Mouse (Mus musculus) forebrain, embryonic 15.5 days (tissue): ENCODE results near the gene Col4a6. TPM values are rescaled to one million over a fixed set of nuclear protein-coding genes. Genes with fewer than 3 reads are reported as not detected.
A peak's percentile ranks its signal among the peaks of the same experiment; 100 is the strongest.

ENCODE experiments used
- ATAC-seq: fragments of 200-750 bp; cut with Nextera tagmentation; replicated peaks from 2 replicates; pipeline ENCODE4 v1.8.0; 2017; ENCODE audit warnings: mild to moderate bottlenecking, moderate TSS enrichment, moderate library complexity
- H3K27ac ChIP-seq: fragments of 300-500 bp; sonication (generic); replicated peaks from 2 replicates; pipeline ENCODE4 v1.5.1; 2015; ENCODE audit warnings: mild to moderate bottlenecking, inconsistent platforms
- H3K27me3 ChIP-seq: fragments of 300-500 bp; sonication (generic); 2 replicates; pipeline ENCODE4 v1.6.1; 2015; ENCODE audit warnings: inconsistent platforms
- H3K36me3 ChIP-seq: fragments of 300-500 bp; sonication (generic); 2 replicates; pipeline ENCODE4 v1.6.1; 2015; ENCODE audit warnings: mild to moderate bottlenecking, inconsistent platforms
- H3K4me1 ChIP-seq: fragments of 300-500 bp; sonication (generic); 2 replicates; pipeline ENCODE4 v1.6.1; 2015; ENCODE audit warnings: inconsistent platforms
- H3K4me2 ChIP-seq: fragments of 300-500 bp; sonication (generic); replicated peaks from 2 replicates; pipeline ENCODE4 v1.6.1; 2015; ENCODE audit warnings: mild to moderate bottlenecking, inconsistent platforms
- H3K4me3 ChIP-seq: fragments of 300-500 bp; sonication (generic); 2 replicates; pipeline ENCODE4 v1.5.1; 2015; ENCODE audit warnings: mild to moderate bottlenecking, inconsistent platforms
- H3K9ac ChIP-seq: fragments of 300-500 bp; sonication (generic); replicated peaks from 2 replicates; pipeline ENCODE4 v1.6.1; 2015; ENCODE audit warnings: mild to moderate bottlenecking, inconsistent platforms
- H3K9me3 ChIP-seq: fragments of 300-500 bp; sonication (generic); 2 replicates; pipeline ENCODE4 v1.6.1; 2016; ENCODE audit warnings: inconsistent platforms
- WGBS: fragments of 180-500 bp; shearing (Covaris S2); methylation state at CpG from one replicate; pipeline ENCODE4 v1.1.7; 2015; ENCODE audit warnings: mixed read lengths; 5-methylcytosine and 5-hydroxymethylcytosine counted together
- polyA plus RNA-seq: library from polyadenylated mRNA; unstranded; fragments of >200 nt; fragmentation: Nextera tagmentation; extraction: Ambion mirVana; gene quantifications from 2 replicates; pipeline ENCODE4 v1.2.1, GENCODE M21; 2015

Gene Col4a6
- polyA plus RNA-seq, 1 experiment from 2014 or later: 1.6 TPM

DNA sequence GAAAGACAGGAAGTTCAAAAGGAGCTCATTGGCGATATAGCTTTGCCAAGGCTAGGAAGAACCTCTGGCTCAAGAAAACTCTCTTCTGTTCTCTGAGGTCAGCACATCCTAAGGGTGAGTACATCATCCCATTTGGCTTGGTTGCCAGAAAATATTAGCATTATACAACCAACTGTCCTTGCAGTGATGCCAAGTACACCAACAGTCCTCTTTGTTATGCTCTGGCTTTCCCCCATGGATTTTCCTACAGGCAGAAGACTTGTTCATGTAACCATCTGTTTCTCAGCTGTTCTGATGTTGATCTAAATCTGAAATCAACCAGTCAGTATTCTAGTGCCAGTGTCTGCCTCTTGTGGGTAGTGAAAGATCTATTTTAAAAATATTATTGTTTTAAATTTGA is 103.6 kb downstream of the Col4a6 start:
- ATAC-seq: no peak
- Histone ChIP-seq H3K27ac (no peak overlapping the region), H3K4me1 (no peaks in the 10 kb centered on the region), H3K36me3 (no peaks in the 10 kb centered on the region), H3K4me2 (no peak overlapping the region), H3K9me3 (no peaks in the 10 kb centered on the region), H3K4me3 (no peak overlapping the region), H3K27me3 (no peaks in the 10 kb centered on the region), H3K9ac (no peak overlapping the region)
- 76% methylated on average over 1 of the region's 1 CpGs for WGBS

DNA sequence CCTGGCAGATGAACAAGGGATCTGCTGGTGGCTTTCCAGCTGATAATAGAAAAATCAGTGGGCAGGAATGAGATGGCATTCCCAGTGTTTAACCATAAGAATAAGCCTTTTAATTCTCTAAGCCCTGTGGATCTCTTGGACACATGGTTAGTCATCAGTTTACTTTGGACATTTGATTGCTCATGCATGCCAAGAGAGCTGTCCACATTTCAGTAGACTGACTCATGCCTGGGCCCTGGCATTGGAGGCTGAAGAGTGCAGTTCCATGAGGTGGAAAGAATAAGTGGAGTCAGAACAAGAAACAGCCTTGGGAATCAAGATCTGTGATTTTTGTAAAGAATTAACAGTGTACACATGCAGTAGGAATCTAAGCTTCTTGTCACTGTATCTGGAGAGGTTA is 110.5 kb downstream of the Col4a6 start:
- Histone ChIP-seq H3K4me1 (no peaks in the 10 kb centered on the region), H3K4me2 (no peak overlapping the region), H3K27ac (no peak overlapping the region), H3K9ac (no peak overlapping the region), H3K4me3 (no peak overlapping the region), H3K27me3 (no peaks in the 10 kb centered on the region), H3K9me3 (no peaks in the 10 kb centered on the region), H3K36me3 (no peaks in the 10 kb centered on the region)
- no peak for ATAC-seq

DNA sequence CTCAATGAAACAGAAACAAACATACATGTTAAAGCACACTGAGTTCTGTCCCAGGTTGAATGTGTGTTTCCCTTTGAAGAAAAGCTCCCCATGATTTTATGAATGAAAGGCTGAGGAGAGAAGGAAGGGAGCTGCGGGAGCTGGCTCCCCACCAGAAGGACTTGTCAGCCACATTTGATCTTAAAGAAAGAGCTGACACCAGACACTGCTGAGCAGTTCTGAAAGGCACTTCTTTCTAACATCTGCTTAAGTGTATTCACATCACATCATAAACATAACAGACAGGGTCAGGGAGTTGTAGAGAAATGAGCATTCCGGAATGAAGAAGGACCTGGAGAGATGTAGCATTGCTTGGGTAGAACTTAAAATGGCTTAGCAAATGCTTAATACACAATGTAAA is 132.5 kb downstream of the Col4a6 start:
- WGBS: 55% methylated on average over 2 of the region's 2 CpGs
- Histone ChIP-seq H3K36me3 (no peaks in the 10 kb centered on the region), H3K4me3 (no peak overlapping the region), H3K27me3 (no peaks in the 10 kb centered on the region), H3K9me3 (no peaks in the 10 kb centered on the region), H3K4me1 (no peaks in the 10 kb centered on the region), H3K9ac (no peak overlapping the region), H3K4me2 (no peak overlapping the region), H3K27ac (no peak overlapping the region)
- no peak for ATAC-seq

GRCm38 (mm10) chrX:141328044-141328443 is 145.8 kb downstream of the Col4a6 start:
- Histone ChIP-seq H3K4me1 (no peaks in the 10 kb centered on the region), H3K27me3 (no peaks in the 10 kb centered on the region), H3K9ac (no peak overlapping the region), H3K36me3 (no peaks in the 10 kb centered on the region), H3K4me2 (no peak overlapping the region), H3K27ac (no peak overlapping the region), H3K4me3 (no peak overlapping the region), H3K9me3 (no peaks in the 10 kb centered on the region)
- 85% methylated on average over 2 of the region's 2 CpGs for WGBS
- ATAC-seq: no peak

- H3K4me2 ChIP-seq: no peak overlapping the region
- 49% methylated on average over 3 of the region's 3 CpGs for WGBS
- no peak for ATAC-seq
Observed at GRCm38 (mm10) chrX:141324201-141324600, 149.7 kb downstream of the Col4a6 start.

DNA sequence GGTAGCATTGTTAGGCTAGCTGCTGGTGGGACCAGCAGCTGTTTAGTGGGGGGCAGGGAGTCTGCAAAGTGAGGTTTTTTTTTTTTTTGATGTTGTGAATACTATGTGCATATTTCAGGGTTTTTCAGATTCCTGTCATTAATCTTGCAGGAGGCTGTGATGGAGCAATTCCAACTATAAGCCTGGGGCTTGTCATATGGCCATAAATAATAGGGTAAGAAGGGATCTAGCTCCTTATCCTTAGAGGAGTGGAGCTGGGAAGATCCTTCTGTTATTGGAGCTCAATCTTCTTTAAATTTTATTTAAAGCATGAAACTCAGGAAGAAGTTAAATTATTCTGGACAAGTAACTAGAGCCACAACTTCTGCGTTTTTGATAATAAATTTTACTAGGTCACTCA is 157.7 kb downstream of the Col4a6 start:
- H3K27ac ChIP-seq: no peak overlapping the region
- no peak overlapping the region for H3K9ac ChIP-seq
- H3K27me3 ChIP-seq: no peaks in the 10 kb centered on the region
- ATAC-seq: no peak
- H3K4me2 ChIP-seq: no peak overlapping the region
- 76% methylated on average over 1 of the region's 1 CpGs for WGBS
- H3K4me1 ChIP-seq: no peaks in the 10 kb centered on the region
- H3K36me3 ChIP-seq: no peaks in the 10 kb centered on the region
- no peaks in the 10 kb centered on the region for H3K9me3 ChIP-seq
- no peak overlapping the region for H3K4me3 ChIP-seq

More at GRCm38 (mm10) chrX:141324201-141324600, 149.7 kb downstream of the Col4a6 start:
- Histone ChIP-seq H3K4me1 (no peaks in the 10 kb centered on the region), H3K36me3 (no peaks in the 10 kb centered on the region), H3K9ac (no peak overlapping the region), H3K9me3 (no peaks in the 10 kb centered on the region), H3K27ac (no peak overlapping the region), H3K4me3 (no peak overlapping the region), H3K27me3 (no peaks in the 10 kb centered on the region)

DNA sequence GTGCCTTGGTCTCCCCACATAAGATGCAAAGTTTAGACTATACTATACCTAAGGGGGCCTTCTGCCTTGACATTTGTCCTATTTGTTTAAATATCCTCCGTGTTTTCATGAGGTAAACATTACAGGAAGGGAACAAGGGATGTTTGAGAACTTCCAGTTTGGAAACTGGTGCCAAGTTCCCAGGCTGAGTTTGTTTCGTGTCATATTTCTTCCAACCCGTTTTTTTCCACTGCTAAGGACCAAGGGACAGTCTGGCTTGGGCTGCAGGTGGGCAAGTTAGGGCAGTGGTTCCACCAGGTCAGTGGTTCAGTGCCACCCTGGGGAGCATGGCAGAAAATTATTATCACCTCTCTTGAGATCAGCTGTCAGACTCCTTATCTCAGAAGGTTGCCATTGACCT is 158.1 kb downstream of the Col4a6 start:
- H3K27ac ChIP-seq: no peak overlapping the region
- H3K4me1 ChIP-seq: no peaks in the 10 kb centered on the region
- H3K4me2 ChIP-seq: no peak overlapping the region
- H3K27me3 ChIP-seq: no peaks in the 10 kb centered on the region
- no peak for ATAC-seq
- WGBS: 62% methylated on average over 3 of the region's 3 CpGs
- no peak overlapping the region for H3K4me3 ChIP-seq
- H3K9ac ChIP-seq: no peak overlapping the region
- no peaks in the 10 kb centered on the region for H3K36me3 ChIP-seq
- H3K9me3 ChIP-seq: no peaks in the 10 kb centered on the region

- Histone ChIP-seq H3K9me3 (no peaks in the 10 kb centered on the region), H3K36me3 (no peaks in the 10 kb centered on the region), H3K4me1 (no peaks in the 10 kb centered on the region), H3K9ac (no peak overlapping the region), H3K4me3 (no peak overlapping the region), H3K27ac (no peak overlapping the region), H3K27me3 (no peaks in the 10 kb centered on the region), H3K4me2 (no peak overlapping the region)
- WGBS: 91% methylated on average over 3 of the region's 3 CpGs
- no peak for ATAC-seq
Observed at GRCm38 (mm10) chrX:141292702-141293462, 181.0 kb downstream of the Col4a6 start.

- H3K36me3 ChIP-seq: no peaks in the 10 kb centered on the region
- H3K4me1 ChIP-seq: no peaks in the 10 kb centered on the region
- ATAC-seq: no peak
- no peaks in the 10 kb centered on the region for H3K9me3 ChIP-seq
- no peaks in the 10 kb centered on the region for H3K27me3 ChIP-seq
- H3K9ac ChIP-seq: no peak overlapping the region
- H3K4me2 ChIP-seq: no peak overlapping the region
- WGBS: 89% methylated on average over 2 of the region's 2 CpGs
- no peak overlapping the region for H3K27ac ChIP-seq
- H3K4me3 ChIP-seq: no peak overlapping the region
Observed at GRCm38 (mm10) chrX:141276397-141276796, 197.5 kb downstream of the Col4a6 start.

DNA sequence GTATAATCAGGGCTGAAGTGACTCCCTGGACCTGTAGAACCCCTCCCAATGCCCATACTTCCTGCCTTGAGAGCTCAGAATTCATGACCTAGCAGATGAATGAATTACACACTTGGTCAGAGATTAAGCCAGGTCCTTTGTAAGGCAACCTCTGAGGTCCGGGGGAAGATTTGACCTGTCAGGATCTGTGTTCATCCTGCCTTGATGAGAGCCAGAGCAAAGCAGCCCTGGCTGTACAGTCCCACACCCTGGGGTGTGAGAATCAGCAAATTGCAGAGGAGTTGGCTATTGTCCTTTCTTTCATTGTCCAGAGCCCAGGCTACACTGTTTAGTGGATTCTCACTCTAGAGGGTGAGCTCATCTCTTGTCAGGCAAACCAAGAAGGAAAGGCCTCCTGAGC is 207.9 kb downstream of the Col4a6 start:
- Histone ChIP-seq H3K27ac (no peak overlapping the region), H3K4me2 (no peak overlapping the region), H3K4me3 (no peak overlapping the region), H3K4me1 (no peaks in the 10 kb centered on the region), H3K9ac (no peak overlapping the region), H3K9me3 (no peaks in the 10 kb centered on the region), H3K36me3 (no peaks in the 10 kb centered on the region), H3K27me3 (no peaks in the 10 kb centered on the region)
- 18% methylated on average over 1 of the region's 1 CpGs for WGBS
- ATAC-seq: no peak

GRCm38 (mm10) chrX:141249636-141250035 is 224.2 kb downstream of the Col4a6 start:
- Histone ChIP-seq H3K4me3 (no peak overlapping the region), H3K4me2 (no peak overlapping the region), H3K9me3 (no peaks in the 10 kb centered on the region), H3K9ac (no peak overlapping the region), H3K27ac (no peak overlapping the region), H3K27me3 (no peaks in the 10 kb centered on the region), H3K36me3 (no peaks in the 10 kb centered on the region), H3K4me1 (no peaks in the 10 kb centered on the region)
- ATAC-seq: no peak
- WGBS: 67% methylated on average over 1 of the region's 1 CpGs

GRCm38 (mm10) chrX:141236564-141237333 is 237.1 kb downstream of the Col4a6 start:
- H3K4me1 ChIP-seq: no peaks in the 10 kb centered on the region
- no peaks in the 10 kb centered on the region for H3K9me3 ChIP-seq
- H3K27ac ChIP-seq: no peak overlapping the region
- no peak overlapping the region for H3K4me3 ChIP-seq
- WGBS: 73% methylated on average over 2 of the region's 2 CpGs
- no peaks in the 10 kb centered on the region for H3K27me3 ChIP-seq
- H3K4me2 ChIP-seq: no peak overlapping the region
- H3K9ac ChIP-seq: no peak overlapping the region
- H3K36me3 ChIP-seq: no peaks in the 10 kb centered on the region
- ATAC-seq: peak; percentile 48; the same call in 1 of the 2 replicates
